Mouse (Mus musculus) ES-E14 (cell line): ENCODE measurements around the gene Olfr887.

Source experiments
- CHD2 ChIP-seq: IDR thresholded peaks from 2 replicates; pipeline ENCODE4 v1.6.1; 2014; ENCODE audit warnings: mild to moderate bottlenecking, low read depth, low read length, inconsistent platforms
- HCFC1 ChIP-seq: IDR thresholded peaks from 2 replicates; pipeline ENCODE4 v1.6.1; 2012; ENCODE audit warnings: low read length, inconsistent platforms, borderline replicate concordance; ENCODE audit not compliant: insufficient read depth
- MAFK ChIP-seq: IDR thresholded peaks from 2 replicates; pipeline ENCODE4 v1.6.1; 2014; ENCODE audit warnings: mild to moderate bottlenecking, low read depth, low read length, inconsistent platforms; ENCODE audit not compliant: insufficient read depth
- ZC3H11A ChIP-seq: IDR thresholded peaks from 2 replicates; pipeline ENCODE4 v1.6.1; 2012; ENCODE audit warnings: low read depth, mild to moderate bottlenecking, inconsistent platforms, low read length, borderline replicate concordance
- ZNF384 ChIP-seq: IDR thresholded peaks from 2 replicates; pipeline ENCODE4 v1.6.1; 2012; ENCODE audit warnings: low read depth, low read length, inconsistent platforms

DNA sequence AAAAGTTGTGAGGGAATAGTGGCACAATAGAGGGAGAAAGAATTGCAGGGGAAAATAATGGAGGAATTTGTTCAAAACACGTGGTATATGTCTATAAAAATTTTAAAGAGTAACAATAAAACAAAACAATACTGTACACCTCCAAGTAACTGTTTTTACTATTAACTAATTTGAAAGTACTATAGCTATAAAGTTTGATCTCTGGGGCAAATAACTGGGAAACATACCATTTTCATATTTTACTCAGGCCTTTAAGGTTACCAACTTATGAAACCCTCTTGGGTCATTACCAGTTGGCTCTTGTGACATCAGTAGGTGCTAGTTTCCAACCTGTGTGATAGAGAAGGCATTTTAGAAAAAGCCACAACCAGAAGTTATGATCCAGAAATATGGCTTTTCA is at the start of gene Olfr887:
- TF ChIP-seq ZC3H11A, result no peak
- TF ChIP-seq MAFK, result no peak
- TF ChIP-seq CHD2, result no peak
- TF ChIP-seq ZNF384, result no peak
- no peak for TF ChIP-seq HCFC1
